ENCODE assay signal across 8 mouse cellular contexts in the genomic region with DNA sequence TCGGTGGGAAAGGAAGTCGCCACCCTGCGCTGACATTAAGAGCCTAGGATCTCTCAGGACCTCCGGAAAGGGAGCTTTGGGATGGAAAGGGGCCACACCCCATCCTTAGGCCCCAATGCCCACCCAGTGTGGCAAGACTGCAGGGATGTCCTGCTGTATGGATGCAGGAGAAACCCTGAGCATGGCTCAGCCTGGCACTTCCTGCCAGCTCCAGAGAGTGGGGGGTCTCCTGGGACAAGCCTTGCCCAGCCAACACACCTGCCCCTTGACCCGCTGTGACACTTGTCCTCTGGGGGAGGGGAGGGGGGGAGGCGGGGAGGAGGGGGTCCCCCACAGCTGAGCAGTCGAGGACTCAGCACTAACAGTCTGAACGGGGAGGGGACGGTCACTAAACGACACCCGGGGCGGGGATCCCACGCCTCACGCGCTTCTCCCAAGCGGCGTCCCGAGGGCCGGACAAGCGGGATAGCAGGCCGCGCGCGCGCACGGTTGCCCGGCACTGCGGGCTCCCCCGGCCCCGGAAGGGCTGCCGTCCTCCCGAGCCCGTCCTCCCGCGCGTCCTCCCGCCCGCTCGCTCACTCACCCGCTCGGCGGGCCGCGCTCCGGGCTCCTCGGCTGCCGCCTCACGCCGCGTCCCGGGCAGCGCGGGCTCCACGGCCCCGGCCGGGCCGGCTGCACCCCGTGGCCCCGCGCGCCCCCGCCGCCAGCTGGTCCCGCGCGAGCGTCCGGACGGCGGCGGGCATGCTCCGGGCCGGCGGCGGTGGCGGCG. TPM values are rescaled to one million over a fixed set of nuclear protein-coding genes. Genes with fewer than 3 reads are reported as not detected.
A peak's percentile ranks its signal among the peaks of the same experiment; 100 is the strongest.
DNase-seq lines count a peak whose midpoint lies in the region; ATAC-seq and TF ChIP-seq lines count a peak whose summit lies in the region.

No protein-coding gene starts in this region.

- peak; percentile 64 for ATAC-seq in lung, embryonic 15.5 days (ENCODE audit: borderline replicate concordance, extremely low read depth, low FRiP score, low TSS enrichment)

- peak; percentile 64 for DNase-seq in CD4-positive helper T cell, adult 2 months (ENCODE audit: low read depth, low spot score)
- DNase-seq in adipocyte (ENCODE audit: low spot score) = peak; percentile 48
- peak; percentile 69 for DNase-seq in embryo, embryonic 11 days
- DNase-seq in heart, adult 9 months (ENCODE audit: low spot score in 2 of 2) = peak; percentile 48 to 72
- DNase-seq in kidney, adult 2 months = peak; percentile 59
- peak; percentile 64 for DNase-seq in retina, postnatal 1 day
- no peak for DNase-seq in frontal cortex, adult 2 months (ENCODE audit: extremely low spot score in 1 of 2, low spot score in 1 of 2)

- TF ChIP-seq POLR2A in kidney, adult 2 months (IDR thresholded peaks at IDR 0.05; ENCODE audit: low read depth, low read length) = no peak

- H3K27ac ChIP-seq in kidney, adult 2 months (ENCODE audit: insufficient read depth, low read depth, low read length) = peak overlapping the region; percentile 44; the same call in 1 of the 2 replicates
- H3K27ac ChIP-seq in lung, embryonic 15.5 days = peak overlapping the region; percentile 91

- no peaks in the 10 kb centered on the region for H3K9me3 ChIP-seq in lung, embryonic 15.5 days

- H3K36me3 ChIP-seq in kidney, adult 2 months (ENCODE audit: control insufficient read depth, insufficient read depth, low read length) = no peaks in the 10 kb centered on the region
- H3K36me3 ChIP-seq in lung, embryonic 15.5 days = peaks cover 13% of the 10 kb centered on the region; the same call in 1 of the 2 replicates

- peak overlapping the region; percentile 53 for H3K4me3 ChIP-seq in kidney, adult 2 months (ENCODE audit: insufficient read depth, low read depth, low read length)
- peak overlapping the region; percentile 75 for H3K4me3 ChIP-seq in lung, embryonic 15.5 days

- peaks cover 4% of the 10 kb centered on the region; the same call in 1 of the 2 replicates for H3K4me1 ChIP-seq in kidney, adult 2 months (ENCODE audit: control insufficient read depth, insufficient read depth, low read length)
- H3K4me1 ChIP-seq in lung, embryonic 15.5 days = peaks cover 22% of the 10 kb centered on the region

- peak overlapping the region; percentile 93 for H3K4me2 ChIP-seq in lung, embryonic 15.5 days

- 10% methylated on average over 72 of the region's 77 CpGs for WGBS in kidney, adult 2 months
- 2% methylated on average over 54 of the region's 77 CpGs for WGBS in lung, embryonic 15.5 days

- no peak for TF ChIP-seq CTCF in kidney, adult 2 months (conservative IDR thresholded peaks at IDR 0.05; ENCODE audit: insufficient read depth, insufficient read length, low read depth, low read length)

- no peaks in the 10 kb centered on the region for H3K27me3 ChIP-seq in kidney, adult 2 months (replicated peaks; ENCODE audit: control insufficient read depth, insufficient read depth, low read length)
- H3K27me3 ChIP-seq in lung, embryonic 15.5 days = no peaks in the 10 kb centered on the region

- H3K9ac ChIP-seq in lung, embryonic 15.5 days = peak overlapping the region; percentile 84

RNA-seq across cellular contexts. Expression of a gene that starts 0.5 kb away (rescaled TPM):
- 17.3 and 19.8 TPM in 2 replicates for polyA plus RNA-seq in kidney, adult 2 months (2012; rRNA removed)
- polyA plus RNA-seq in lung, embryonic 15.5 days (2015; fragmentation: Nextera tagmentation; extraction: Ambion mirVana) = 6.2 and 6.7 TPM in 2 replicates
- polyA plus RNA-seq in frontal cortex, adult 2 months (2012; rRNA removed) = 195 and 196 TPM in 2 replicates

Comparison
In these comparisons a context has a peak if more than half of its experiments do, and no peak if none do; other contexts are left out.
1. DNase-seq: peak in CD4-positive helper T cell, adult 2 months (single experiment), adipocyte (single experiment), embryo, embryonic 11 days (single experiment), heart, adult 9 months (2 of 2), kidney, adult 2 months (single experiment) and retina, postnatal 1 day (single experiment); none in frontal cortex, adult 2 months (0 of 2).